Mouse (Mus musculus) kidney, postnatal 25 days (tissue): ENCODE data around the gene Nup88.
"Not testable (repeated sequence)": the region's sequence is repeated elsewhere in the genome, so short reads cannot be mapped to it uniquely, and the experiment has no call there.

Experiments
- DNase-seq, 2 experiments: peaks; one replicate each; pipeline ENCODE4 v3.0.0; 2021; ENCODE audit warnings: mixed read lengths in 2 of 2

Nup88 gene

DNA sequence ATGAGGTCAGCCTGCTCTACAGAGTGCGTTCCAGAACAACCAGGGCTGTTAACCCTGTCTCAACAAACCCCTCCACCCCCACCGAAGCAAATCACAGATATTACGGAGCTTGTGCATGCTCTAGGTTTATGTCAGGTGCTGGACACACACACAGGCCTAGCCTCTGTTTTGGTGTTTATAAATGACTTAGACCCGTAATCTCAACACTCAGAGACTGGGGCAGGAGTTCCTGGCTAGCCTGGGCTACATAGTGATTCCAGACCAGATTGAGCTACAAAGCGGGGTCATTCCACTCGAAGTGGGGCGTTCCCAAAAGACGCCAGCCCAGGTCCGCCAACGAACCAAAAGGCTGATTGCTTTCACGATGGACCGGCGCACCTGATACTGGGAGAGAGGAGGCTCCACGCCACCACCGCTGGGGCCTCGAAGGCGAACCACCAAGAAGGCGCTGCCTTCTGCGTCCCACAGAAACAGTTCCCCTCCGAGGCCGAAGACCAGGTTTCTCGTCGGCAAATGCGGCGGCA, 440 bp downstream of the Nup88 start:
- no peak for DNase-seq

DNA sequence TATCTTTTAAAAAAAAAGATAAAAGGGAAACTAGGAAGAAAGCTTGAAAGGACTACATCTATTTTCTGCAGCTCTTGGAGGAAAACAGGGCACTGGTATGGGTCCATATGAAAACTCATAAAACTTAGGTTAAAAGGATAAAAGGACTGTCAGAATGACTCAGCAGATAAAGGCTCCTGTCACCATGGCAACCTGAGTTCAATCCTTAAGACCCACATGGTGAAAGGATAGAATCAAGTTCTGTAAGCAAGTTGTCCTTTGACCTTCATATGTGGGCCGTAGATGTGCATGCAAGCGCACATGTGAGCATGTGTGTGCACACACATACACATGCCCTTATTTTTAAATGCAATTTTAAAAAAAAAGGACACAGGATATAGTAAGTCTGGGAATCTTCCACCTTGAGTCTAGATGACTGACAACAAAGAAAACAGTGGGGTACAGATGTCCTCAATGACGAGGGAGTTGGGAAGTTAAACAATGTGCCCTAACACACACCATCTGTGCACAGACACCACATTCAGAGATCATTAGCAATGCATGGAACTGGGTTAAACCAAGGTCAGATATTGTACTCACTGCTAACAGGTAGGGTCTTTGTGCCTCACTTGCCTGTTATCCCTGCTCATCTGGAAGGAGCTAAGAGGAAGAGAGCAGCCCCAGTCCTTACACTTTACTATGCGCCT, 5.4 kb downstream of the Nup88 start:
- no peak for DNase-seq

GRCm38 (mm10) chr11:70960786-70961554, 8.8 kb downstream of the Nup88 start:
- DNase-seq: no peak

DNA sequence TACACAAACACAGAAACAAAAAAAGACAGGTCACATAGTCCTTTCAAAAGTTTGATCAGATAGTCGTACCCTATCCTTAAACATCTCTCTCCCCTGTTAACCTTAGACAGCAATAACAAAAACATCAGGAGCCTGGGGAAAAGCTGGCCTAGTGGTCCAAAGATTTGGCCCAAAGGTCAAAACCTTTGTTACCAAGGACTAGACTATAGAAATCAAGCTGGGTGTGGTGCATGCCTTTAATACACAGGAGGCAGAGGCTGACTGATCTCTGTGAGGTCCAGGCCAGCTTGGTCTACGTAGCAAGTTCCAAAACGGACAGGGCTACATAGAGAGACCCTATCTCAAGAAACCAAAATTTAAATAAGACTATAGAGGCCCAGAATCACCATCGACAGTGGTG, 15.1 kb downstream of the Nup88 start:
- no peak for DNase-seq

GRCm38 (mm10) chr11:70944935-70945817, 24.6 kb downstream of the Nup88 start:
- DNase-seq: no peak

DNA sequence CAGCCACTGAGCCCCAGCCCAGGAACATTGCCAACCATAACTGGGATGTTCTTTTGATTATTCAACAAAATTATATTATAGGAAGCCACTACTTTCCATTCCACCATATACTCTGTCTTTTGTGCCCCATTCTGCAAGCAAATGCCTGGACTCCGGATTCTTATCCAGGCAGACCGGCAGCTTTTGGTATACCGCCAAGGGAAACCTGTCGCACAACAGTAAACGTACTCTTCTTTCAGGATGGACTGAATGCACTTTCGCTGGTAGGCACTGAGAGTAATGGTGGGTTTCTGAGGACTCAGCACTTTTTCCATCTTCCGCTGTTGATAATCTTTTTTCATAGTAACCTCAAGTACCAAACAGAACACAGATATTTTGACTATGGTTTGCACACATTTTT, 26.1 kb downstream of the Nup88 start:
- DNase-seq: no peak

GRCm38 (mm10) chr11:70942596-70942995, 27.2 kb downstream of the Nup88 start:
- DNase-seq: no peak

DNA sequence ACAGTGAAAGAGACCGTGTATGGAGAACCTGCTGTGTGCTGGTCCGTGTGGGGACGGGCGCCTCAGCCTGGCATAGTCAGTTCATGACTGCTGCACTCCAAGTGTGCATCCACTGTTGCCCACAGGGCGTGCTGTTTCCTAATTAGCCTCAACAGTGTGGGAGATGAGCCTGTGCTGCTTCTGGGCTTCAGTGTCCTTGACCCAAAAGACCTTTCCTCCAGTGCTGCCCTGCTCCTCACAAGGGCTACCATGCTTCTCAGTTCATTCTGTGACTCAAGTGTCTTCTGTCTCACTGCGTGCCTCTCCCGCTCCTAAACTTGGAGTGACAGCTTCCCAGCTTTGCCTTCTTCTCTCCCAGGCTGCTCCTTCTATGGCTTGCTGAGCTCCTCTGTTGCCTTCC, 34.5 kb downstream of the Nup88 start:
- no peak for DNase-seq

GRCm38 (mm10) chr11:70931461-70931860, 38.3 kb downstream of the Nup88 start:
- DNase-seq: no peak

DNA sequence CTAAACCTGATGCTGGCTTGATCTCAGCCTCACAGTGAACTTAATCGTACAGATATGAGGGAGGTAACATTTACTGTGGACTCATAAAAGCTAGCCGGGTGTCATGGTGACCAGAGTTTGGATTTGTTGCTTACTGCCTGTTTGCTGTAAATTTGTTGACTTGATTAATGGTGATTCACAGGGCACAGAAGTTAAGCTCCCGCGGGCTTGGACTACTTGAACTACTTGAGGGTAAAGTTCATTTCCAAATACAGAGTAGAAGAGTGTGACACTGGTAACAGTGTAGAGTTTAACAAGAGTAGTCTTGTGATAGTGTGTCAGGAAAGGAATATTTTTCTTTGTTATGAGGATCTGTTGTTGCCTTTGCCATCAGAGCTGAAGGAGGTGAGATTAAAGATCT, 50.2 kb downstream of the Nup88 start:
- DNase-seq: peak in 1 of 2 experiments; percentile 10

GRCm38 (mm10) chr11:70917896-70918295, 51.9 kb downstream of the Nup88 start:
- no peak for DNase-seq

DNA sequence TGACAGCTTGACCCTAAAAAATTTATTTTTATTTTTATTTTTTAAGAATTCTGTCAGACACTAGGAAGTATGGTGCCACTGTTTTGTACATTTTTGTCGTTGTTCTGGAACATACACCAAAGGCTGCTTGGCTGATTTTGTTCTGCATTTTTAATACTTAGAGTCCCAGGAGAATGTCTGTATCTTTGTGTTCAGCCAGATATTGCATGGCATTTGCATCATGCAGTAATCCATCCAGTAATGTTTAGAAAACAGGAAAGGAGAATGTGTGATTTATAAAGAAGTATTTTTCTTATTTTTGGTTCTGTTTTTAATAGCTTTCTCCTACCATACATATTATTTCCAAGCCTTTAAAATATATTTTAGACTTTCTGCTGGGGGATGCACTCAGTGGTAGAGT, 57.9 kb downstream of the Nup88 start:
- DNase-seq: no peak

DNA sequence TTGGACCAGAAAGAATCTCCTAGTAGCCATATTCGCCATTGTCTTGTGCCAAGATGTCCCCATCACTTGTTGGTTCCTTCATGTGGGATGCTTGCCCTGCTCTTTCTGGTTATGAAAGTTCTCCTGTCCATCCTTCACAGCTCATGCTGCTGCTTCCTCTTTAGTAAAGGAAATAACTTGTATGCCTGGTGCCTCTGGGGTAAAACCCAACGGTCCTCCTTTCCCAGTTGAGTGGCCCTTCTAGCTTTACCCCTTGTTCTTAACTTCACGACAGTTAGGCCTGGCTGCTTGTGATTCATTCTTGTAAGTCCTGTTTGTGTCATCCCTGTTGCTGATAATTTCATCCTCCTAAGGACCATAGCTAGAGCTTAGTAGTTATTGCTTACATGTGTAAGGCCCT, 58.5 kb downstream of the Nup88 start:
- no peak for DNase-seq

DNA sequence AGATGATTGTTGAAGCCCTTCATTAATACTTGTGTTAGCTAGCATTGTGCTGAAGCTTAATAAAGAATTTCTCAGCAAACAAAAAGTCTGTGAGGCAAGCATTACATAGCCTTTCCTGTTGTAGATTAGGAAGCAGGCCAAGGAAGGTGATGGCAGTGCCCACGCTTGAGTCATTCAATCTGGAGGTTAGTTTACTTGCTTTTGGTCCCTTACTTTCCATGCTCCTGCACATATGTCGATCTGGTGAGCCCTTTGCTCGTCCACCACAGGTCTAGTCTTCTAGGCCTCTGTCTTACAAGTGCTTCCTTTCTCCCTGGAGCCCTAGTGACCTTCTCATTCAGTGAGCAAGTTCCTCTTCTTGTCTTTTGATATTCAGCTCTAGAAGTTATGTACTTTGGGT, 63.1 kb downstream of the Nup88 start:
- no peak for DNase-seq

DNA sequence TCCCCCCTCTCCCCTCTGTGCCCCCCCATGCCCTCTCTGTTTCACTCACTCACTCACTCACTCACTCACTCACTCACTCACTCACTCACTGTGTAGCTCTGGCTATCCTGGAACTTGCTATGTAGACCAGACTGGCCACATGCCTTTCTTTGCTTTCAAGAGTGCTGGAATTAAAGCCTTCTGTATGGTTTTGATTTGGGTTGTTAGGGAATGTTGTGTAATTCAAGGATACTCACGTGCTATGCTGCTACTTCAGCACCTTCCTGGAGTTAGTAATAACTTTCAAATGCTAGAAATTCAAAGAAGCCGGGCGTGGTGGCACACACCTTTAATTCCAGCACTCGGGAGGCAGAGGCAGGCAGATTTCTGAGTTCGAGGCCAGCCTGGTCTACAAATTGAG, 71.6 kb downstream of the Nup88 start:
- DNase-seq: not testable (repeated sequence)

DNA sequence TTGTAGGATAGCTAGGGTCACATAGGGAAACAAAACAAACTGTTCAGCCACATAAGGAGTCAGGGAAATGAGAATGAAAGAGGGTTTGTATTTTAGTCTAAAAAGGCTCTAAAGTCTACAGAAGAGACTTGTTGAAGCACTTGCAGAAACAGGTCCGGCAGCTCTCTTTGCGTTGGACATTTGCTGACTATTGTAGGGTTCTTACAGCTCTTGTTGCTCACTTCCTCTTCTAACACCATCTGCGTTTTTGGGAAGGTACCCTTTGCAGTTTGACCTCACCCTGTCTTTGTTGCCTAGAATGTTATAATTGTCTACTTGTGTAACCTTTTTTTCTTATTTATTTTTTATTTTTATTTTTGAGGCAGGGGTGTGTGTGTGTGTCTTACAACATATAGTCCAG, 72.1 kb downstream of the Nup88 start:
- no peak for DNase-seq
